Mouse (Mus musculus) olfactory bulb, adult 2 months (tissue): ENCODE results near the gene Ifrd2.

Source experiments
- CTCF ChIP-seq: fragments of 200-500 bp; IDR thresholded peaks from 2 replicates; pipeline ENCODE4 v1.5.1; 2012; ENCODE audit warnings: low read depth, mild to moderate bottlenecking, low read length, moderate library complexity; ENCODE audit not compliant: insufficient read depth
- POLR2A ChIP-seq: fragments of 200-500 bp; IDR thresholded peaks from 2 replicates; pipeline ENCODE4 v1.6.1; 2012; ENCODE audit warnings: mild to moderate bottlenecking, low read depth, low read length, moderate library complexity; ENCODE audit not compliant: insufficient read depth

- TF ChIP-seq POLR2A (no peak), CTCF (no peak)
Measured at GRCm38 (mm10) chr9:107627387-107628255, 40.2 kb downstream of the Ifrd2 start.
